Mouse (Mus musculus): ENCODE data around the gene Amz2.
"Not testable (repeated sequence)": the region's sequence is repeated elsewhere in the genome, so short reads cannot be mapped to it uniquely, and the experiment has no call there.

Amz2 gene

GRCm38 (mm10) chr11:109492847-109493464 lies 67.2 kb downstream of the Amz2 start:
- DNase-seq (ENCODE audit: low read depth, low spot score): not testable (repeated sequence)

GRCm38 (mm10) chr11:109494890-109495770 lies 69.4 kb downstream of the Amz2 start:
- DNase-seq (ENCODE audit: low read depth, low spot score): peak; percentile 32

- peak; percentile 68 for DNase-seq (ENCODE audit: low read depth, low spot score)
Measured at GRCm38 (mm10) chr11:109495771-109496474, 70.2 kb downstream of the Amz2 start.

- no peak for DNase-seq (ENCODE audit: low read depth, low spot score)
Measured at GRCm38 (mm10) chr11:109496475-109496993, 70.8 kb downstream of the Amz2 start.

GRCm38 (mm10) chr11:109496996-109497714 lies 71.4 kb downstream of the Amz2 start:
- DNase-seq (ENCODE audit: low read depth, low spot score): peak; percentile 56

- DNase-seq (ENCODE audit: low read depth, low spot score): no peak
Measured at GRCm38 (mm10) chr11:109497990-109498389, 72.2 kb downstream of the Amz2 start.

- DNase-seq (ENCODE audit: low read depth, low spot score): no peak
Measured at GRCm38 (mm10) chr11:109500206-109500605, 74.5 kb downstream of the Amz2 start.
